Mouse (Mus musculus) hindbrain, embryonic 15.5 days (tissue): ENCODE measurements around the gene Prkg1. TPM values are rescaled to one million over a fixed set of nuclear protein-coding genes. Genes with fewer than 3 reads are reported as not detected.

Experiments
- ATAC-seq: fragments of 200-750 bp; cut with Nextera tagmentation; 2 replicates; pipeline ENCODE4 v1.8.0; 2017; ENCODE audit warnings: low read depth, moderate number of reproducible peaks, moderate TSS enrichment; ENCODE audit not compliant: low FRiP score
- H3K27ac ChIP-seq: fragments of 300-500 bp; sonication (generic); replicated peaks from 2 replicates; pipeline ENCODE4 v1.5.1; 2015; ENCODE audit warnings: mild to moderate bottlenecking, inconsistent platforms
- H3K27me3 ChIP-seq: fragments of 300-500 bp; sonication (generic); 2 replicates; pipeline ENCODE4 v1.6.1; 2015; ENCODE audit warnings: control low read depth, inconsistent platforms
- H3K36me3 ChIP-seq: fragments of 300-500 bp; sonication (generic); 2 replicates; pipeline ENCODE4 v1.6.1; 2015; ENCODE audit warnings: control low read depth, inconsistent platforms
- H3K4me1 ChIP-seq: fragments of 300-500 bp; sonication (generic); replicated peaks from 2 replicates; pipeline ENCODE4 v1.6.1; 2015; ENCODE audit warnings: control low read depth, inconsistent platforms
- H3K4me2 ChIP-seq: fragments of 300-500 bp; sonication (generic); 2 replicates; pipeline ENCODE4 v1.6.1; 2015; ENCODE audit warnings: moderate library complexity, mild to moderate bottlenecking, inconsistent platforms
- H3K4me3 ChIP-seq: fragments of 300-500 bp; sonication (generic); 2 replicates; pipeline ENCODE4 v1.5.1; 2015; ENCODE audit warnings: mild to moderate bottlenecking, inconsistent platforms
- H3K9ac ChIP-seq: fragments of 300-500 bp; sonication (generic); 2 replicates; pipeline ENCODE4 v1.6.1; 2015; ENCODE audit warnings: inconsistent platforms
- H3K9me3 ChIP-seq: fragments of 300-500 bp; sonication (generic); 2 replicates; pipeline ENCODE4 v1.6.1; 2016; ENCODE audit warnings: control low read depth, inconsistent platforms
- WGBS: fragments of 180-500 bp; shearing (Covaris S2); methylation state at CpG from one replicate; pipeline ENCODE4 v1.1.7; 2015; 5-methylcytosine and 5-hydroxymethylcytosine counted together
- polyA plus RNA-seq: library from polyadenylated mRNA; unstranded; fragments of >200 nt; fragmentation: Nextera tagmentation; extraction: Ambion mirVana; gene quantifications from 2 replicates; pipeline ENCODE4 v1.2.1, GENCODE M21; 2015

The Prkg1 gene
- polyA plus RNA-seq, 1 experiment from 2014 or later = 5.0 TPM

DNA sequence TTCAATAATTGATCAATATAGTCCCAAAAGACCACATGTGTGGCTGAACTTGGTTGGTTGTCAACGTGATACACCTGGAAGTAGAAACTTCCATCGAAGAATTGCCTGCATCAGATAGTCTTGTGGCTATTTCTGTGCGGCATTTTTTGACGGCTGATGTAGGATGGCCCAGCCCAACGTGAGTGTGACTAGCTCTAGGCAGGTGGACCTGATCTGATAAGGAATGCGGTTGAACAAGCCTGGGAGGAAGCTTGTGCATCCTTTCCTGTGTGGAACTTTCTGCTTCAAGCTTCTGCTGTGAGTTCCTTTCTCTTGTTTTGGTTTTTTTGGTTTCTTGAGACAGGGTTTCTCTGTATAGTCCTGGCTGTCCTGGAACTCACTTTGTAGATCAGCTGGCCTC, 660.1 kb downstream of the Prkg1 start:
- 89% methylated on average over 6 of the region's 6 CpGs for WGBS
- H3K27ac ChIP-seq = no peak overlapping the region
- H3K27me3 ChIP-seq = no peaks in the 10 kb centered on the region

DNA sequence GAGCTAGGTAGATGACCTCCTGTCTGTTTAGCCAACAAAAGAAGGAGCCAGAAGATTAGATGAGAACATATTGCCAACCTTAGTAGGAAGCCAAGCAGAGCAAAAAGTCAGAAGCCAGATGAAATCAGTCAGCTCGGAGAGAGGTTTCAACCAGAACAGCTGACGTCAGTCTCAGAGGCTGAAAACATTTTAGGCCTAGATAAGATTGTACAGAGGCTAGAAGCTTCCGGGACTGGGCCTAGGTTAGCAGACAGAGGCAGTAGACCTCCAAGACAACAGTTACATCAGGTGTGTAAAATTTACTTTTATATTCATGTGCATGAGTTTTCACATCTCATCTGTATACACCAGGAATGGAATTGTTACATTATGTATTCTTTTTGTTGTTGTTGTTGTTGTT, 665.5 kb downstream of the Prkg1 start:
- H3K36me3 ChIP-seq = no peaks in the 10 kb centered on the region
- no peak overlapping the region for H3K27ac ChIP-seq
- no peak overlapping the region for H3K4me3 ChIP-seq
- no peaks in the 10 kb centered on the region for H3K9me3 ChIP-seq
- 92% methylated on average over 3 of the region's 3 CpGs for WGBS
- no peak for ATAC-seq
- H3K27me3 ChIP-seq = no peaks in the 10 kb centered on the region
- no peak overlapping the region for H3K4me2 ChIP-seq
- no peaks in the 10 kb centered on the region for H3K4me1 ChIP-seq
- no peak overlapping the region for H3K9ac ChIP-seq

More for the DNA sequence above, 660.1 kb downstream of the Prkg1 start:
- Histone ChIP-seq H3K9ac (no peak overlapping the region), H3K4me1 (no peaks in the 10 kb centered on the region), H3K36me3 (no peaks in the 10 kb centered on the region), H3K4me3 (no peak overlapping the region), H3K9me3 (no peaks in the 10 kb centered on the region), H3K4me2 (no peak overlapping the region)
- ATAC-seq = no peak

DNA sequence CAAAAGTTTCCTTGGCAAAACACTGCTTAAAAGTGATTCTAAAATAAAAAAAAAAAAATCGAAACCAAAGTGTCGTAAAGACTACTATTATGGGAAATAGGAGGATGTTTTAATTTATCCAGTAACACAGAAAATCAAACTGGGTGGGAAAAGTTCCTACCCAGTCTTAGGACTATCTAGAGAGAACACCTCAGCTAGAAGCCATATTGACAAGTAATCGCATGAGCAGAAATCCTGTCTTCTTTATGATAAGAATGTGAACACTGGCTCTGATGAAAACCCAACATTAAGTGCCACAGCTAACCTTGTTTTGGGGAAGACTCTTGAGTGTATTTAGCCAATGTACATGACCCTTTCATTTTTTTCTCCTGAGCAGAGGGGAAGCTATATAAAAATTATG, 667.0 kb downstream of the Prkg1 start:
- Histone ChIP-seq H3K9ac (no peak overlapping the region), H3K9me3 (no peaks in the 10 kb centered on the region), H3K27me3 (no peaks in the 10 kb centered on the region), H3K4me2 (no peak overlapping the region), H3K4me3 (no peak overlapping the region), H3K27ac (no peak overlapping the region), H3K36me3 (no peaks in the 10 kb centered on the region), H3K4me1 (no peaks in the 10 kb centered on the region)
- 74% methylated on average over 3 of the region's 3 CpGs for WGBS
- no peak for ATAC-seq

DNA sequence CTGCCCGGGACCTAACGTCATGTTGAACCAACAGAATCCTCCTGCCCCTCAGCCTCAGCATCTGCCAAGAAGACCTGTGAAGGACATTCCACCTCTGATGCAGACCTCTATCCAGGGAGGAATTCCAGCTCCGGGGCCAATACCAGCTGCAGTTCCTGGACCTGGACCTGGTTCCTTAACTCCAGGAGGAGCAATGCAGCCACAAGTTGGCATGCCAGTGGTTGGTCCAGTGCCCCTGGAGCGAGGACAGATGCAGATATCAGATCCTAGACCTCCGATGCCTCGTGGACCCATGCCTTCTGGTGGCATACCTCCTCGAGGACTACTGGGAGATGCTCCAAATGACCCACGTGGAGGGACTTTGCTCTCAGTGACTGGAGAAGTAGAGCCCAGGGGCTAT, 681.1 kb downstream of the Prkg1 start:
- no peaks in the 10 kb centered on the region for H3K27me3 ChIP-seq
- peaks cover 28% of the 10 kb centered on the region for H3K4me1 ChIP-seq
- no peak for ATAC-seq
- peak overlapping the region; percentile 80 for H3K4me2 ChIP-seq
- peaks cover 23% of the 10 kb centered on the region for H3K36me3 ChIP-seq
- WGBS = 98% methylated on average over 8 of the region's 8 CpGs
- H3K27ac ChIP-seq = no peak overlapping the region
- no peak overlapping the region for H3K9ac ChIP-seq
- H3K4me3 ChIP-seq = peak overlapping the region; percentile 59
- H3K9me3 ChIP-seq = no peaks in the 10 kb centered on the region

DNA sequence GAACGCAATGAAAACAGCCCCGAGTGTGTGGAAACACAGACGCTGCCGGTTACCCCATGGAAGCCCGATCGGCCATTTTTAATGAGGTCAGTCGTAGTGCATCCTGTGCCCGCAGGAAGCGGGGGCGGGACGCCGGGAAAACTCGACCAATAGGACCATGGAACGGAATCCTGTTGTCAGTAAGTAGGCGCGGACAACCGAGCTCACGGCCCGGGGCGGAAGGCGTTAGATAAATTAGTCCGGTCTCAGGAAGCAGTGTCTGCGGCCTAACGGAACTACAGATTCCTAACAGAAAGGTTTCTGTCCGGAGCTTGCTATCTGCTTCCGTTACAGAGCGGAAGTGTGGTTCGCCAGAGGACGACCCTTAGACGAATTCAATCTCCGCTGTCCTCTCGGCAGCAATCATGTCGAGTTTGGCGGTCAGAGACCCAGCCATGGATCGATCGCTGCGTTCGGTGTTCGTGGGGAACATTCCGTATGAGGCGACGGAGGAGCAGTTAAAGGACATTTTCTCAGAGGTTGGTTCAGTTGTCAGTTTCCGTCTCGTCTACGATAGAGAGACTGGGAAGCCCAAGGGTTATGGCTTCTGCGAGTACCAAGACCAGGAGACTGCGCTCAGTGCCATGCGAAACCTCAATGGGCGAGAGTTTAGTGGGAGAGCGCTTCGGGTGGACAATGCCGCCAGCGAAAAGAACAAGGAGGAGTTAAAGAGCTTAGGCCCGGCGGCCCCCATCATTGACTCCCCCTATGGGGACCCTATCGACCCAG, 682.0 kb downstream of the Prkg1 start, which contains the start of gene Cstf2t:
TSS of gene Cstf2t (plus strand) at position 176 of the 768 bp plus-strand sequence.
- H3K27me3 ChIP-seq = no peaks in the 10 kb centered on the region
- 2% methylated on average over 56 of the region's 56 CpGs for WGBS
- H3K27ac ChIP-seq = peak within 1 kb of the TSS; percentile 86
- H3K36me3 ChIP-seq = peaks cover 23% of the 10 kb centered on the region
- H3K9ac ChIP-seq = peak within 1 kb of the TSS; percentile 81
- peak within 1 kb of the TSS; percentile 80 for H3K4me2 ChIP-seq
- ATAC-seq = peak; percentile 100
- peak within 1 kb of the TSS; percentile 59 for H3K4me3 ChIP-seq
- peaks cover 28% of the 10 kb centered on the region for H3K4me1 ChIP-seq
- H3K9me3 ChIP-seq = no peaks in the 10 kb centered on the region

DNA sequence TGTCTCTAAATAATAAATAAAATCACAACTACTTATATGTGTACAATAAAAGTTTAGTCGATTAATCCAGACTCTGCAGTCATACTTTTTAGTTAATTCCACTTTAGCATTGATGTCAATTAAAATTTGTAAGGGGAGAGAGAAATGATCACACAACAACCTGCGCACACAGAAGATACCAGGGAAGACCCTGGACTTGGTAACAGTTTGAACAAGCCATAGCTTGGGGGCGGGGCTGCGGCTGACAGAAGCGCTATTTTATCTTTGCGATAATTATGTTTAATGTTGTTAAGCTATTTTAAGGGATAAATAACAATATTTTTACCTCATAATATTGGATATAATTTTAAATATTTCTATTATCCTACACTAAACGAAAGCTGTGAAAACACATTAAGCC, 682.6 kb downstream of the Prkg1 start:
- Histone ChIP-seq H3K27ac (peak overlapping the region; percentile 86), H3K4me3 (peak overlapping the region; percentile 59), H3K9me3 (no peaks in the 10 kb centered on the region), H3K36me3 (peaks cover 23% of the 10 kb centered on the region), H3K27me3 (no peaks in the 10 kb centered on the region), H3K4me1 (peaks cover 28% of the 10 kb centered on the region), H3K9ac (peak overlapping the region; percentile 45), H3K4me2 (peak overlapping the region; percentile 80)
- peak; percentile 65 for ATAC-seq
- 20% methylated on average over 7 of the region's 7 CpGs for WGBS

DNA sequence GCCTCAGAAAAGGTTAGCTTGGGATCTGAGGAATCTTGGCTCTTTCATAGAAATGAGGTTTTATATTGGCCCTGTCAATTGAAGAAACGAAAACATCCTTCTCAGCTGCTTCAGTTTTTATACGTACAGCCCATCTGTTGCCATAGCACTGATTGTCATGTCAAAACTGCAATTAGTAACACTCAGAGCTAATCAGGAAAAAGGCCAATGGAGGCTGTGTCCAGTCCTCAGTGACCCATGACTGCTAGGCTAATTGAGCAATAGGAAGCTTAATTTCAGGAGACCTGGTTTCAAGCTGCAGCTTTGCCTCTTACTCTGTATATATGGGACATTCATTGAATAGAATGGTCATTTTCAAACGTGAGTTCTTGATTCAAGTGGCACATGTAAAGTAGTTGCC, 686.6 kb downstream of the Prkg1 start:
- no peak overlapping the region for H3K4me3 ChIP-seq
- H3K9ac ChIP-seq = no peak overlapping the region
- peaks cover 12% of the 10 kb centered on the region for H3K4me1 ChIP-seq
- no peaks in the 10 kb centered on the region for H3K9me3 ChIP-seq
- no peak for ATAC-seq
- H3K36me3 ChIP-seq = no peaks in the 10 kb centered on the region
- no peaks in the 10 kb centered on the region for H3K27me3 ChIP-seq
- H3K27ac ChIP-seq = no peak overlapping the region
- H3K4me2 ChIP-seq = no peak overlapping the region
- WGBS = 57% methylated on average over 3 of the region's 3 CpGs

DNA sequence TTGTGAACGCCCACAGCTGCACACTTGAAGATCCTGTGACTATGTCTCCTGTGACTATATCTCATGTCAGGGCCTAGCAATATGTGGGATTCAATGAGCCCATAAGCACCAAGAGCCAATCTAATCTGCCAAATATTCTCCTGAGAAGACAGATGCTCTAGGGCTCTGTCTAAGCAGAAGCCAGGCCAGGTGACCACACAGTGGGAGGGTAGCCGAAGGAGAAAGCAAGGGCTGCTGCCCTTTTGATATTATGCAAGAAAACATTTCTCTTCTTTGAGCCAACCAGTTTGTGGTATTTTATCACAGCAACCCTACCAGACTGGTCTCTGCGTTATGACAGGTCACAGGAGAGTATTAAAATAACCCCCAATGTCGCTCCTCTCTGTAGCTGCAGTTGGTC, 688.7 kb downstream of the Prkg1 start:
- WGBS = 80% methylated on average over 4 of the region's 4 CpGs
- H3K27ac ChIP-seq = no peak overlapping the region
- H3K27me3 ChIP-seq = no peaks in the 10 kb centered on the region
- no peaks in the 10 kb centered on the region for H3K9me3 ChIP-seq
- no peak overlapping the region for H3K4me3 ChIP-seq
- H3K36me3 ChIP-seq = no peaks in the 10 kb centered on the region
- peaks cover 11% of the 10 kb centered on the region for H3K4me1 ChIP-seq
- H3K4me2 ChIP-seq = no peak overlapping the region
- H3K9ac ChIP-seq = no peak overlapping the region
- ATAC-seq = no peak

DNA sequence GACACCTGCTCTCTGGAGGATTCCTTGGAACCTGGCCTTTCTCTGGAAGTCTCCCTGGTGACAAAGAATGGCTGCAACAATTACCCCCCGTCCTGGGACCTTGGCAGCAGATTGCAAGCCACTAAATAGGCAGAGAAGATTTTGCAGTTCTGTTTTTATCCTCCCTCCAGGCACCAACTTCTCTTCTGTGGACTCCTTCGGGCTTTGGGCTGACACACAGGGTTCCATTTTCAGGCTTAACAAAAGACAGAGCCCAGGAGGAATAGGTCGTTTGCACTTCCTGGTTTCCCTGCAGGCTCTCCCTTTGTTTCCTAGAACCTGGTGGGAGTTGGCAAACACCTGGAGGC, 690.1 kb downstream of the Prkg1 start:
- 0 out of 2 replicates have a peak, but pooled peaks have one; percentile 45 for ATAC-seq

DNA sequence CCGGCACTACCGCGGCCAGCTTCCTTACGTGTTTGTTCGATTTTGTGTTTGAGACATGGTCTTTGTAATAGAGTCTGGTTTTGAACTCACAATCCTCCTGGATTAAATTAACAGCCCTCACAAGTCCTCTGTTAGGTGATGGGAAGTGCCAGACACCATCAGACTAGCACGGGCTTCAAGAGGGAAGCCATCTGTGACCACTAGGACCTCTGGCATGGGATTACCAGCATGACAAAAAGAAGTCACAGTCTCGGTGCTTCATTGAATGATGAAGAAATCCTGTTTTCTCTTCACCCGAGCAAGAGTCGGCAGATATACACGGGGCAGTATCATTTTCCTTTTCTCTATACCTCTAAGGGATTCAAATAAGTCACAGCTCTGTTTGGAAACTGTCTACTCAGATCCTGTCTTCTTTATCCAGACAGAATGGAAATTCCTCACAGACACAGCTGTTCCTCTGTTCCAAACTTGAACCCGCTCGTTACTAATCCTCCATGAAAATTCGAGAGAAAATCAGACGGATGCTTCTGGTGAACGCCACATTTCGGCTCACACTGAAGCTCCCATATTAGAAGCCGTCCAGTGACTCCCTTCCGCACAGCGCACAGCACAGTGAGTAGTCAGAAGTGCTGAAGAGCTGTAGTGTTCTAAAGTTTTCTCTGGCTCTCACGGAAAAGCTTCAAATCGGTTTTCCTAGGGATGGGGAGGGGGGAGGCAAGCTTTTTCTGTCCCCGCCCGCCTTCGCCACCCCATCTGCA, 690.7 kb downstream of the Prkg1 start:
- Histone ChIP-seq H3K9me3 (no peaks in the 10 kb centered on the region), H3K4me3 (peak overlapping the region; percentile 11; the same call in 1 of the 2 replicates), H3K4me1 (peaks cover 11% of the 10 kb centered on the region), H3K4me2 (peak overlapping the region; percentile 46), H3K9ac (no peak overlapping the region), H3K36me3 (no peaks in the 10 kb centered on the region), H3K27ac (peak overlapping the region; percentile 22), H3K27me3 (no peaks in the 10 kb centered on the region)
- 39% methylated on average over 24 of the region's 24 CpGs for WGBS
- ATAC-seq = peak; percentile 69

More for the DNA sequence above, 690.1 kb downstream of the Prkg1 start:
- no peaks in the 10 kb centered on the region for H3K9me3 ChIP-seq
- WGBS = 7% methylated on average over 3 of the region's 3 CpGs
- H3K4me1 ChIP-seq = peaks cover 11% of the 10 kb centered on the region
- peak overlapping the region; percentile 46 for H3K4me2 ChIP-seq
- peak overlapping the region; percentile 11; the same call in 1 of the 2 replicates for H3K4me3 ChIP-seq
- peak overlapping the region; percentile 22 for H3K27ac ChIP-seq
- H3K9ac ChIP-seq = no peak overlapping the region
- H3K27me3 ChIP-seq = no peaks in the 10 kb centered on the region
- no peaks in the 10 kb centered on the region for H3K36me3 ChIP-seq

DNA sequence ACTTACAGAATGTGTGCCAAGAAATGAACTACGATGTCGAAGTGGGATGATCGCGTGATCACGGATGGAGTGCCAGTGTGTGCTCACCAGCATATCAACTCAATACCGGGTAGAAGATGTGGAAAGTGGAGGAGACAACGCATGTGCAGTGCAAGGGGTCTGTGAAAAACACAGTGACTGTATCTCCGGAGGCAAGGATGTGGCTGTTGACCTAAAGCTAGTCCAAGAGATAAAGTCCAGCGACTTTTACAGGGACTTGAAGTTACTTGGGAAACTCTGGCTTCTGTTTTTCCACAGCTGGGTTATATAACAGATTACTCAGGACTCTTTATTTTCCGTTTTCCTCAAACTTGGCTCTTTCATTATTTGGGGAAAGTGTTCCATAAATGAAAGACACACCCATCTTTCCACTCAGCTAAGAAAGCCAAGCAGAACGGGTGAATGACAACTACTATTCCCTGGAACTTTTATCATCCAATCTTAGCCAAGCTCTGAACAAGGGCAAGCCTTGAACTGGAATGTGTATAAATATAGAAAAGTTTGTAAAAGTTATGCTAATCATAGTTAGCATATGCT, 699.5 kb downstream of the Prkg1 start:
- Histone ChIP-seq H3K4me1 (no peaks in the 10 kb centered on the region), H3K36me3 (no peaks in the 10 kb centered on the region), H3K27me3 (no peaks in the 10 kb centered on the region), H3K9me3 (no peaks in the 10 kb centered on the region), H3K27ac (no peak overlapping the region), H3K4me3 (no peak overlapping the region), H3K9ac (no peak overlapping the region), H3K4me2 (no peak overlapping the region)
- WGBS = 86% methylated on average over 11 of the region's 11 CpGs
- ATAC-seq = no peak

DNA sequence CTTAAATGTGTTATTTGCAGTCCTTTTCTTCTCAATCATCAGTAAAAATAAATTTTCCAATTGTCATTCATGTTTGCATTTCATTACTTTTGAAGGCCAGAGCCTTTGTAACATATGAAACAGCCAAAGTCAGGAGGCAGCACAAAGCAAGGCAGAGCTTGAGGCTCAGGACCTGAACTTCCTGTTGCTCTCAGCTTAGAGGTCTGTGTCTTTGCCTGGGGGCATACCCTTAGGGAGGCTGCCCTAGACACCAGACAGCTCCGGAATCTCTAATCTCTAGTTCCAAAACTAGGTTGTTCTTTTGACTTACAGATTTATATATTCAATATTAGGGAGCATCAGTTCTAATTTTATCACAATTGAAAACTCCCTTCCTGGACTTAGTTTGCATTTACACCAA, 700.1 kb downstream of the Prkg1 start:
- Histone ChIP-seq H3K36me3 (no peaks in the 10 kb centered on the region), H3K27me3 (no peaks in the 10 kb centered on the region), H3K4me2 (no peak overlapping the region), H3K4me1 (no peaks in the 10 kb centered on the region), H3K9me3 (no peaks in the 10 kb centered on the region), H3K9ac (no peak overlapping the region), H3K27ac (no peak overlapping the region), H3K4me3 (no peak overlapping the region)
- ATAC-seq = no peak
- 79% methylated on average over 1 of the region's 1 CpGs for WGBS
